In the genomic region with DNA sequence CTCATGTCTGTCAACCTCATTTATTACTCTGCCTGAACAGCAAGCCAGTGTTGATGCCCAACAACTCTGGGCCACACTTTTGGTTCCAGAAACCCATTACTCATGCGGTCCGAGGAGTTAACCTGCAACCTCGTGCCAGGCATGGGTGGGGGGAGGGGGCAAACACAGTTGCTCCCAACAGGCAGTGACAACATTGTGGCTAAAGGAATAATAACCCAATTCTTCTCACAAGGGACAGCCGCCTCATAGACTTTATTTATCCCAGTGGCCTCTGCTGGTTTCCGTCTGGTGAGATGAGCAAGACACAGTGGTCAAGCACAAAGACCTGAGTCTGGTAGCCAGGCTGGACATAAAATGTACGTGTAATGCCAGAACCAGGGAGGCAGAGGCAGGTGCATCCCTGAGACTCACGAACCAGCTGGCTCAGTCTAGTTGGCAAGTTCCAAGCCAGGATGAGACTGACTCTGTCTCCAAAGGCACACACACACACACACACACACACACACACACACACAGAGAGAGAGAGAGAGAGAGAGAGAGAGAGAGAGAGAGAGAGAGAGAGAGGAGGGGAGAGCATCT, we compare ENCODE assay signal across 29 mouse cellular contexts. TPM values are rescaled to one million over a fixed set of nuclear protein-coding genes. Genes with fewer than 3 reads are reported as not detected.
"Had no signal": no experiment of that assay in that cellular context is flagged by ENCODE, and none has a peak within 500 bp of the region (broad histone marks: within the 10 kb centered on the region; RNA-seq: fewer than 3 reads in every experiment).

No protein-coding gene starts in this region.

- ATAC-seq: hindbrain, embryonic 16.5 days; inflammation-experienced regulatory T-cells, adult 6 months; intestine, embryonic 15.5 days; intestine, postnatal 0 days had no signal

- H3K36me3 ChIP-seq: heart, embryonic 10.5 days; heart, embryonic 12.5 days; hindbrain, embryonic 10.5 days; hindbrain, embryonic 12.5 days; intestine, embryonic 15.5 days; limb, embryonic 10.5 days; limb, embryonic 12.5 days; liver, embryonic 13.5 days had no signal

- DNase-seq: gastrocnemius, adult 2 months; gastrocnemius, postnatal 10 days; gastrocnemius, postnatal 25 days; heart, adult 18-20 months; heart, postnatal 10 days; heart, postnatal 4 days; kidney, adult 18-20 months; kidney, adult 8-10 months; kidney, postnatal 10 days; kidney, postnatal 25 days; kidney, postnatal 4 days; liver; liver, embryonic 13.5 days had no signal

- H3K4me1 ChIP-seq: intestine, embryonic 15.5 days; limb, embryonic 12.5 days had no signal

- H3K27ac ChIP-seq: gastrocnemius, adult 2 months; heart, embryonic 10.5 days; hindbrain, embryonic 10.5 days; hindbrain, embryonic 12.5 days; hindbrain, embryonic 14.5 days; intestine, embryonic 15.5 days; layer of hippocampus, adult 2 months; left cerebral cortex, adult 2 months; limb, embryonic 10.5 days; limb, embryonic 12.5 days; liver, embryonic 13.5 days had no signal

- H3K27me3 ChIP-seq: hindbrain, embryonic 12.5 days; intestine, embryonic 15.5 days; limb, embryonic 12.5 days; liver, embryonic 13.5 days had no signal

- H3K4me3 ChIP-seq: gastrocnemius, adult 2 months; heart, embryonic 10.5 days; heart, embryonic 12.5 days; hindbrain, embryonic 10.5 days; hindbrain, embryonic 12.5 days; intestine, embryonic 15.5 days; layer of hippocampus, adult 2 months; left cerebral cortex, adult 2 months; limb, embryonic 10.5 days; limb, embryonic 12.5 days; liver, embryonic 13.5 days had no signal

RNA-seq across cellular contexts. Expression of a gene that starts 28.9 kb away (rescaled TPM):
- polyA plus RNA-seq: heart, embryonic 10.5 days; heart, embryonic 16.5 days; inflammation-experienced regulatory T-cells, adult 6 months; limb, embryonic 12.5 days; liver, embryonic 11.5 days; liver, embryonic 13.5 days had no signal

RNA-seq across cellular contexts. Expression of a gene that starts 38.5 kb away (rescaled TPM):
- polyA plus RNA-seq: heart, embryonic 10.5 days; heart, embryonic 12.5 days; heart, embryonic 14.5 days; inflammation-experienced regulatory T-cells, adult 6 months; intestine, embryonic 15.5 days; intestine, postnatal 0 days; limb, embryonic 10.5 days; liver, embryonic 13.5 days had no signal
